ENCODE assay signal across 8 mouse cellular contexts in the genomic region with DNA sequence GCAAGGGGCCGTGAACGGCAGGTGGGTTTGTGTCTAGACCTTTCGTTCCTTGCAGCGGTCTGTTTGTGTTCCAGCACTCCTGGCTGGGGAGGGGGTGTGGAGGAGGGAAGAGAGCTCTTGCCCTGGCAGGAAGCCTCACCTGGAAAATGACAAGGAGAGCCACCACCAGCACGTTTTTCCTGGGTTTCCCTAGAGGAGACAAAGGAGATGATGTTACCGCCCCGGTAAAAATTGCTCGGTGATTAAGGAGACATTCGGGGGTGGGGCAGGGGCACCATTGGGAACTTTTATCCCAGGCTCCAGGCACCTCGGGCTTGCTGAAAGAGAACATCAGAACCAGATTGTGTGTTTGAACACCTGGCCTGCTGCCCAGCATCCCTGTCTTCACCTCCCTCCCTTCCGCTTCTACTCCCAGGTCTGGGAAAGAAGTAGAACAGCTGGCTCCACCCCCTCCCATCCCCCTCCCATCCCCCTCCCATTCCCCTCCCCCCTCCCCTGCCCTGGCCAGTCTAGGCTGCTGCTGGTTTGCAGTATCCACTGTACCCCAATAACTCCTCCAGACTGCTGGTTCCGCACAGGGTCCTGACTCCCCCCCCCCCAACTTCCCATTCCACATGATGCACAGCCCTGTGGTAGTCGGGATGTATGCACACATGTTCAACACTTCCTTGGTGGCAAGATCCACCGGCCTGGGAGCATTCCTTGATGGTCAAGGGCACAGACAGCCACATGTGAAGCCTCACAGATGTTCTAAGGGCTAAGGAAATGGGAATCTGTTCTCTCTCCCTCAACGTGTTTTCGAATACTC. TPM values are rescaled to one million over a fixed set of nuclear protein-coding genes. Genes with fewer than 3 reads are reported as not detected.
DNase-seq lines count a peak whose midpoint lies in the region; ATAC-seq and TF ChIP-seq lines count a peak whose summit lies in the region.

No protein-coding gene starts in this region.

- ATAC-seq in intestine, postnatal 0 days: no peak
- peak; percentile 40; the same call in 1 of the 2 replicates for ATAC-seq in stomach, embryonic 15.5 days (ENCODE audit: insufficient read depth, low FRiP score, low read depth)
- no peak for ATAC-seq in megakaryocyte, adult 5-6 weeks (ENCODE audit: poor library complexity, severe bottlenecking)

- 0 out of 2 replicates have a peak overlapping the region, but pooled peaks have one; percentile 6 for H3K4me3 ChIP-seq in thymus, adult 2 months (ENCODE audit: control insufficient read depth, insufficient read depth, low read length)
- no peak overlapping the region for H3K4me3 ChIP-seq in intestine, postnatal 0 days (ENCODE audit: low read depth, low read length)
- H3K4me3 ChIP-seq in stomach, embryonic 15.5 days (replicated peaks): no peak overlapping the region

- TF ChIP-seq POLR2A in thymus, adult 2 months (IDR thresholded peaks at IDR 0.05; ENCODE audit: control insufficient read depth, extremely low read depth, insufficient read depth, low read length, poor library complexity): no peak

- no peak overlapping the region for H3K4me2 ChIP-seq in intestine, postnatal 0 days (replicated peaks; ENCODE audit: low read depth)
- H3K4me2 ChIP-seq in stomach, embryonic 15.5 days: peak overlapping the region; percentile 6

- peak overlapping the region; percentile 63; the same call in 1 of the 2 replicates for H3K27ac ChIP-seq in thymus, adult 2 months (ENCODE audit: control insufficient read depth, insufficient read depth, low read length)
- H3K27ac ChIP-seq in intestine, postnatal 0 days (ENCODE audit: low read depth, low read length): peak overlapping the region; percentile 5; the same call in 1 of the 2 replicates
- peak overlapping the region; percentile 95 for H3K27ac ChIP-seq in stomach, embryonic 15.5 days

- 0 out of 2 replicates have a peak, but pooled peaks cover 4% of the 10 kb centered on the region for H3K36me3 ChIP-seq in thymus, adult 2 months (ENCODE audit: control insufficient read depth, insufficient read depth, low read length)
- no peaks in the 10 kb centered on the region for H3K36me3 ChIP-seq in intestine, postnatal 0 days (ENCODE audit: control insufficient read depth, insufficient read depth)
- H3K36me3 ChIP-seq in stomach, embryonic 15.5 days: no peaks in the 10 kb centered on the region

- TF ChIP-seq CTCF in thymus, adult 2 months (IDR thresholded peaks at IDR 0.05; ENCODE audit: borderline replicate concordance, control insufficient read depth, extremely low read depth, insufficient read depth, low read length, poor library complexity): no peak
- TF ChIP-seq CTCF in intestine, postnatal 0 days (IDR thresholded peaks at IDR 0.05; ENCODE audit: low read depth): no peak

- H3K9ac ChIP-seq in intestine, postnatal 0 days (ENCODE audit: low read depth, low read length): no peak overlapping the region
- no peak overlapping the region for H3K9ac ChIP-seq in stomach, embryonic 15.5 days

- DNase-seq in gastrocnemius, postnatal 10 days: peak; percentile 34
- no peak for DNase-seq in gastrocnemius, postnatal 25 days
- no peak for DNase-seq in thymus, adult 2 months
- DNase-seq in thymus, postnatal 36 days: no peak
- no peak for DNase-seq in natural killer cell, adult 2 months (ENCODE audit: low spot score in 2 of 2)

- 50% methylated on average over 16 of the region's 16 CpGs for WGBS in thymus, adult 2 months
- WGBS in intestine, postnatal 0 days: 26% methylated on average over 16 of the region's 16 CpGs
- 15% methylated on average over 16 of the region's 16 CpGs for WGBS in stomach, embryonic 15.5 days

- no peaks in the 10 kb centered on the region for H3K9me3 ChIP-seq in intestine, postnatal 0 days (ENCODE audit: control insufficient read depth)
- H3K9me3 ChIP-seq in stomach, embryonic 15.5 days: no peaks in the 10 kb centered on the region

- H3K4me1 ChIP-seq in thymus, adult 2 months (replicated peaks; ENCODE audit: control insufficient read depth, insufficient read depth, low read length): peaks cover 64% of the 10 kb centered on the region
- 0 out of 2 replicates have a peak, but pooled peaks cover 8% of the 10 kb centered on the region for H3K4me1 ChIP-seq in intestine, postnatal 0 days (replicated peaks; ENCODE audit: control insufficient read depth, insufficient read depth, low read length)
- peaks cover 23% of the 10 kb centered on the region for H3K4me1 ChIP-seq in stomach, embryonic 15.5 days

- H3K27me3 ChIP-seq in thymus, adult 2 months (ENCODE audit: control insufficient read depth, insufficient read depth, low read length): no peaks in the 10 kb centered on the region
- no peaks in the 10 kb centered on the region for H3K27me3 ChIP-seq in intestine, postnatal 0 days (replicated peaks; ENCODE audit: control insufficient read depth, insufficient read depth, low read length)
- 0 out of 2 replicates have a peak, but pooled peaks cover 3% of the 10 kb centered on the region for H3K27me3 ChIP-seq in stomach, embryonic 15.5 days (replicated peaks)

RNA-seq across cellular contexts. Expression of a gene that starts 5.8 kb away (rescaled TPM):
- under 1 TPM; 0.14 to 0.23 TPM for total RNA-seq in gastrocnemius, postnatal 10 days (2021)
- total RNA-seq in gastrocnemius, postnatal 25 days (2021): not detected
- 202 and 240 TPM in 2 replicates for polyA plus RNA-seq in thymus, adult 2 months (2012; rRNA removed)
- polyA plus RNA-seq in intestine, postnatal 0 days (2015; fragmentation: Nextera tagmentation; extraction: Ambion mirVana): 0.14 TPM in 1 of 2 replicates, not detected in the other
- 0.21 and 0.27 TPM in 2 replicates for polyA plus RNA-seq in stomach, embryonic 15.5 days (2015; fragmentation: Nextera tagmentation; extraction: Ambion mirVana)
- 0.39 and 0.45 TPM in 2 replicates for total RNA-seq in megakaryocyte, adult 5-6 weeks (2015)
- total RNA-seq in megakaryocyte, adult 5-6 weeks (2017): 0.18 TPM in 1 of 2 replicates, not detected in the other

RNA-seq across cellular contexts. Expression of a gene that starts 60.0 kb away (rescaled TPM):
- not detected for total RNA-seq in gastrocnemius, postnatal 10 days (2021)
- total RNA-seq in gastrocnemius, postnatal 25 days (2021): under 1 TPM in 1 of 2 experiments, not detected in 1; 0.05 TPM
- 5.2 and 7.5 TPM in 2 replicates for polyA plus RNA-seq in thymus, adult 2 months (2012; rRNA removed)
- polyA plus RNA-seq in intestine, postnatal 0 days (2015; fragmentation: Nextera tagmentation; extraction: Ambion mirVana): 0.39 and 0.53 TPM in 2 replicates
- polyA plus RNA-seq in stomach, embryonic 15.5 days (2015; fragmentation: Nextera tagmentation; extraction: Ambion mirVana): 1.4 and 1.5 TPM in 2 replicates
- 7.4 and 8.6 TPM in 2 replicates for total RNA-seq in megakaryocyte, adult 5-6 weeks (2015)
- total RNA-seq in megakaryocyte, adult 5-6 weeks (2017): 4.1 and 4.6 TPM in 2 replicates

Comparison
In these comparisons a context has a peak if more than half of its experiments do, and no peak if none do; other contexts are left out.
1. H3K27ac ChIP-seq: peak in every context shown above with its lines; median percentile 95 in stomach, embryonic 15.5 days; 63 in thymus, adult 2 months; 5 in intestine, postnatal 0 days.
2. RNA of a gene that starts 60.0 kb away (total RNA-seq): 4.1 to 8.6 TPM in megakaryocyte, adult 5-6 weeks; 0.05 TPM in gastrocnemius, postnatal 25 days and not detected in gastrocnemius, postnatal 10 days; every median in the first group is over 4 times any median in the second.